Comparison of ENCODE assay signal across 21 mouse cellular contexts in genomic region chr3:120748513-120748912, GRCm38 (mm10).
A peak's percentile ranks its signal among the peaks of the same experiment; 100 is the strongest.
DNase-seq lines count a peak whose midpoint lies in the region; ATAC-seq lines count a peak whose summit lies in the region.
"Had no signal": no experiment of that assay in that cellular context is flagged by ENCODE, and none has a peak within 500 bp of the region (broad histone marks: within the 10 kb centered on the region; RNA-seq: fewer than 3 reads in every experiment).

No protein-coding gene starts in this region.

- no peaks in the 10 kb centered on the region for H3K36me3 ChIP-seq in neural tube, embryonic 15.5 days
- H3K36me3 ChIP-seq in hindbrain, embryonic 16.5 days (ENCODE audit: control insufficient read depth, insufficient read depth, low read length) = no peaks in the 10 kb centered on the region
- H3K36me3 ChIP-seq: embryonic facial prominence, embryonic 10.5 days; heart, embryonic 13.5 days; intestine, embryonic 15.5 days had no signal

- H3K27ac ChIP-seq in neural tube, embryonic 15.5 days (replicated peaks) = no peak overlapping the region
- no peak overlapping the region for H3K27ac ChIP-seq in hindbrain, embryonic 16.5 days (ENCODE audit: low read depth, low read length)
- H3K27ac ChIP-seq: embryonic facial prominence, embryonic 10.5 days; forebrain, embryonic 13.5 days; heart, embryonic 13.5 days; intestine, embryonic 15.5 days had no signal

- WGBS in neural tube, embryonic 15.5 days = 33% methylated on average over 4 of the region's 4 CpGs
- WGBS in hindbrain, embryonic 16.5 days = 53% methylated on average over 4 of the region's 4 CpGs

- H3K9ac ChIP-seq in neural tube, embryonic 15.5 days (replicated peaks) = no peak overlapping the region
- H3K9ac ChIP-seq in hindbrain, embryonic 16.5 days (ENCODE audit: low read depth, low read length) = no peak overlapping the region
- H3K9ac ChIP-seq: forebrain, embryonic 13.5 days; forebrain, postnatal 0 days; heart, embryonic 13.5 days; intestine, embryonic 15.5 days had no signal

- no peaks in the 10 kb centered on the region for H3K27me3 ChIP-seq in neural tube, embryonic 15.5 days (replicated peaks)
- H3K27me3 ChIP-seq in hindbrain, embryonic 16.5 days (replicated peaks; ENCODE audit: control insufficient read depth, insufficient read depth, low read length) = no peaks in the 10 kb centered on the region
- H3K27me3 ChIP-seq: forebrain, embryonic 13.5 days; heart, embryonic 13.5 days; intestine, embryonic 15.5 days had no signal

- no peaks in the 10 kb centered on the region for H3K4me1 ChIP-seq in neural tube, embryonic 15.5 days
- no peaks in the 10 kb centered on the region for H3K4me1 ChIP-seq in hindbrain, embryonic 16.5 days (ENCODE audit: control insufficient read depth, insufficient read depth, low read depth, low read length)
- H3K4me1 ChIP-seq: embryonic facial prominence, embryonic 10.5 days; forebrain, embryonic 13.5 days; heart, embryonic 13.5 days; intestine, embryonic 15.5 days had no signal

- ATAC-seq in neural tube, embryonic 15.5 days (ENCODE audit: low FRiP score) = no peak
- ATAC-seq in hindbrain, embryonic 16.5 days = peak; percentile 52; the same call in 1 of the 2 replicates
- ATAC-seq: forebrain, embryonic 13.5 days; forebrain, postnatal 0 days; intestine, embryonic 15.5 days had no signal

- H3K4me2 ChIP-seq in neural tube, embryonic 15.5 days = no peak overlapping the region
- no peak overlapping the region for H3K4me2 ChIP-seq in hindbrain, embryonic 16.5 days (ENCODE audit: low read length)
- H3K4me2 ChIP-seq: forebrain, embryonic 13.5 days; heart, embryonic 13.5 days; intestine, embryonic 15.5 days had no signal

- no peak overlapping the region for H3K4me3 ChIP-seq in neural tube, embryonic 15.5 days (replicated peaks)
- no peak overlapping the region for H3K4me3 ChIP-seq in hindbrain, embryonic 16.5 days (ENCODE audit: low read length)
- H3K4me3 ChIP-seq: embryonic facial prominence, embryonic 10.5 days; forebrain, embryonic 13.5 days; heart, embryonic 13.5 days; intestine, embryonic 15.5 days had no signal

- DNase-seq in neural tube, embryonic 10.5 days (ENCODE audit: extremely low spot score, low spot score) = peak; percentile 19
- DNase-seq in embryo, embryonic 11 days = peak; percentile 12
- DNase-seq in layer of hippocampus, adult 8-10 months (ENCODE audit: low spot score in 2 of 2) = no peak
- DNase-seq in MN1 (ENCODE audit: low spot score) = no peak
- no peak for DNase-seq in left cerebral cortex, adult 18-20 months (ENCODE audit: low spot score in 2 of 2)
- DNase-seq: adrenal gland, adult 8-10 months; adrenal gland, postnatal 36 days; cerebellum, adult 11-12 months; cerebellum, adult 9-10 months; cerebellum, postnatal 36 days; forebrain, postnatal 0 days; gastrocnemius, postnatal 36 days; heart, adult 11 months; heart, postnatal 36 days; kidney, adult 18-20 months had no signal

- no peaks in the 10 kb centered on the region for H3K9me3 ChIP-seq in neural tube, embryonic 15.5 days (replicated peaks)
- H3K9me3 ChIP-seq in hindbrain, embryonic 16.5 days (ENCODE audit: control insufficient read depth, low read length) = no peaks in the 10 kb centered on the region
- H3K9me3 ChIP-seq: embryonic facial prominence, embryonic 10.5 days; forebrain, embryonic 13.5 days; heart, embryonic 13.5 days; intestine, embryonic 15.5 days had no signal

Comparison
In these comparisons a context has a peak if more than half of its experiments do, and no peak if none do; other contexts are left out.
1. DNase-seq: peak in neural tube, embryonic 10.5 days (single experiment) and embryo, embryonic 11 days (single experiment); none in layer of hippocampus, adult 8-10 months (0 of 2), MN1 (single experiment) and left cerebral cortex, adult 18-20 months (0 of 2).